Mouse (Mus musculus): ENCODE measurements around the gene Ptgfrn. TPM values are rescaled to one million over a fixed set of nuclear protein-coding genes. Genes with fewer than 3 reads are reported as not detected.
A peak's percentile ranks its signal among the peaks of the same experiment; 100 is the strongest.

Gene Ptgfrn
- polyA plus RNA-seq, 1 experiment from 2014 or later = 10.5 TPM

GRCm38 (mm10) chr3:101011203-101011600 lies 98.9 kb downstream of the Ptgfrn start:
- Histone ChIP-seq H3K27ac (ENCODE audit: low read length) (no peak overlapping the region), H3K4me3 (ENCODE audit: low read depth, low read length) (no peak overlapping the region), H3K4me1 (ENCODE audit: control insufficient read depth, insufficient read depth, low read length) (no peaks in the 10 kb centered on the region), H3K9ac (replicated peaks; ENCODE audit: low read depth, low read length) (no peak overlapping the region), H3K36me3 (ENCODE audit: control insufficient read depth, insufficient read depth, low read length) (no peaks in the 10 kb centered on the region), H3K27me3 (ENCODE audit: control insufficient read depth, insufficient read depth, low read length) (no peaks in the 10 kb centered on the region), H3K9me3 (ENCODE audit: control insufficient read depth, low read depth, low read length) (no peaks in the 10 kb centered on the region), H3K4me2 (replicated peaks; ENCODE audit: low read depth, low read length) (no peak overlapping the region)
- WGBS = 51% methylated on average over 5 of the region's 5 CpGs
- ATAC-seq (ENCODE audit: insufficient number of reproducible peaks, insufficient read depth, low FRiP score, low read depth) = no peak

DNA sequence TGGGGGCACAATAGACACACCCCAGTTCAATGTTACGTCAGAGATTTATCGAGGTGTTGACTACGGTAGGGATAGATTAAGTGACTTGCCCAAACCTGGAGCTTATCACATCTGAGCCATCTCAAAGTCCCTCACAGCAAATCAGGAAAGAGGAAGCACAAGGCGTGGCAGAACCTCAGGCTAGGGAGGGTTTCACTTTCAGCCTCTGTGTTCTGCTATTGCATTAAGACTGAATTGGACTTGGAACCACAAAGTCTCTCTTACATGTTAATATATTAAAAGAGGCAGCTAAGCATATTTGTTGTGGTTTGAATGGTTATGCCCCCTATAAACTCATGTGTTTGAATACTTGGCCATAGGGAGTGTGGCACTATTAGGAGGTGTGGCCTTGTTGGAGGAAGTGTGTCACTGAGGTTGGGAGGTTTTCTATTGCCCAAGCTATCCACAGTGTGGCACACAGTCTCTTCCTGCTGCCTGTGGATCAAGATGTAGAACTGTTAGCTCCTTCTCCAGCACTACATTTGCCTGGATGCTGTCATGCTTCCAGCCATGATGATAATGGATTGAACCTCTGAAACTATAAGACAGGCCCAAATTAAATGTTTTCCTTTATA lies 99.4 kb downstream of the Ptgfrn start:
- H3K9ac ChIP-seq (replicated peaks; ENCODE audit: low read depth, low read length) = no peak overlapping the region
- WGBS = 74% methylated on average over 4 of the region's 4 CpGs
- H3K4me3 ChIP-seq (ENCODE audit: low read depth, low read length) = no peak overlapping the region
- no peaks in the 10 kb centered on the region for H3K36me3 ChIP-seq (ENCODE audit: control insufficient read depth, insufficient read depth, low read length)
- ATAC-seq (ENCODE audit: insufficient number of reproducible peaks, insufficient read depth, low FRiP score, low read depth) = no peak
- no peaks in the 10 kb centered on the region for H3K4me1 ChIP-seq (ENCODE audit: control insufficient read depth, insufficient read depth, low read length)
- no peaks in the 10 kb centered on the region for H3K9me3 ChIP-seq (ENCODE audit: control insufficient read depth, low read depth, low read length)
- no peak overlapping the region for H3K4me2 ChIP-seq (replicated peaks; ENCODE audit: low read depth, low read length)
- H3K27me3 ChIP-seq (ENCODE audit: control insufficient read depth, insufficient read depth, low read length) = no peaks in the 10 kb centered on the region
- no peak overlapping the region for H3K27ac ChIP-seq (ENCODE audit: low read length)

DNA sequence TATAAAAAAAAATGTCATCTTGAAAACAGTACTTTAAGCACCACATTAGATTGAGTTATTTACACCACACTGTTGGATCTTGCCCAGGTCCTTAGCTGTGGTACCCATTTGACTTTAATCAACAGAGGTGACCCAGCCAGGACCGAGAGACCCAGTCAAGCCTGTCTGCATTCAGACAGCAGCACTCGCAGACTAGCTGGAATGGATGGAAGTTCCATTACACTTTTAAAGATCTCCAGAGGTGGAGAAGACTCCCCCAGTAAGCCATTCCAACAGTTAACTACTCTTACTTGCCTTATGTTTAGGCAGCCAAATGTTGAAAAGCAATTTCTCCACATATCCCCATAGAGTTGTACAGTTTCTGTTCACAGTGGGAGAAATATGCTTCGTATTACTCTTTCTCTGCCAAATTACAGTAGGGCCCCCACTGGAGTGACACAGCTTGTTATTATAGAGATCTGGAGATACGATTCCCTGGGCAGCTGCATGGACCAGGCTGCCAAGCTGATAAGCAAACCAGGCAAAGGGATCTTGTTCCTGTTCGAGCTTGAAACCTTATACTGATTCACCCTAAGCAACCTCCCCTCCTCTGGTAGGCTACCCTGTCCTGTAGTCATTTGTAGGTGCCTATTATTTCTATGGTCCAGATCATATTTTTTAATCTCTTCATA lies 102.8 kb downstream of the Ptgfrn start:
- Histone ChIP-seq H3K27me3 (ENCODE audit: control insufficient read depth, insufficient read depth, low read length) (no peaks in the 10 kb centered on the region), H3K9ac (replicated peaks; ENCODE audit: low read depth, low read length) (no peak overlapping the region), H3K27ac (ENCODE audit: low read length) (no peak overlapping the region), H3K4me1 (ENCODE audit: control insufficient read depth, insufficient read depth, low read length) (no peaks in the 10 kb centered on the region), H3K4me2 (replicated peaks; ENCODE audit: low read depth, low read length) (no peak overlapping the region), H3K9me3 (ENCODE audit: control insufficient read depth, low read depth, low read length) (no peaks in the 10 kb centered on the region), H3K4me3 (ENCODE audit: low read depth, low read length) (no peak overlapping the region), H3K36me3 (ENCODE audit: control insufficient read depth, insufficient read depth, low read length) (no peaks in the 10 kb centered on the region)
- WGBS = 66% methylated on average over 5 of the region's 5 CpGs
- ATAC-seq (ENCODE audit: insufficient number of reproducible peaks, insufficient read depth, low FRiP score, low read depth) = no peak

DNA sequence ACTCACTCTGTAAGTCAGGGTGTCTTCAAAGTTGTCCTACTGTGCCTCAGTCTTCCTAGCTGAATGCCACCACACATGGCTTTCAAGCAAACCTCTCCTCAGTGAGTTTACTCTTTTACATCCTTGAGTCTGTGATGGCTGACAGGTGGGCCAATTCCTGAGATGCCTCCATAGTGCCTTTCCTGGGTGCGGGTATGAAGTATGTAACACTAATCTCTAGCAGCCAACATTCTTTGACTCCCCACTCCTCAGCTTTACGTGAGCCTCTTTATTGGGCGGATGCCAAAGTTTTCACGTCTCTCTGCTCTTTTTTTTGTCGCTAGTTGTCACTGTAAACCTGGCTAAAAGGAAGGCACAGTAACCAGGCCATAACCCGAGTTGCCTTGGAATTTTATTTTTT lies 104.7 kb downstream of the Ptgfrn start:
- 61% methylated on average over 6 of the region's 6 CpGs for WGBS
- H3K27me3 ChIP-seq (ENCODE audit: control insufficient read depth, insufficient read depth, low read length) = no peaks in the 10 kb centered on the region
- no peak overlapping the region for H3K4me3 ChIP-seq (ENCODE audit: low read depth, low read length)
- no peak overlapping the region for H3K9ac ChIP-seq (replicated peaks; ENCODE audit: low read depth, low read length)
- H3K4me1 ChIP-seq (ENCODE audit: control insufficient read depth, insufficient read depth, low read length) = no peaks in the 10 kb centered on the region
- no peak for ATAC-seq (ENCODE audit: insufficient number of reproducible peaks, insufficient read depth, low FRiP score, low read depth)
- no peak overlapping the region for H3K27ac ChIP-seq (ENCODE audit: low read length)
- no peaks in the 10 kb centered on the region for H3K9me3 ChIP-seq (ENCODE audit: control insufficient read depth, low read depth, low read length)
- no peaks in the 10 kb centered on the region for H3K36me3 ChIP-seq (ENCODE audit: control insufficient read depth, insufficient read depth, low read length)
- no peak overlapping the region for H3K4me2 ChIP-seq (replicated peaks; ENCODE audit: low read depth, low read length)

- H3K4me3 ChIP-seq (ENCODE audit: low read depth, low read length) = no peak overlapping the region
- WGBS = 81% methylated on average over 15 of the region's 15 CpGs
Observed at GRCm38 (mm10) chr3:101003575-101004356, 106.3 kb downstream of the Ptgfrn start.

DNA sequence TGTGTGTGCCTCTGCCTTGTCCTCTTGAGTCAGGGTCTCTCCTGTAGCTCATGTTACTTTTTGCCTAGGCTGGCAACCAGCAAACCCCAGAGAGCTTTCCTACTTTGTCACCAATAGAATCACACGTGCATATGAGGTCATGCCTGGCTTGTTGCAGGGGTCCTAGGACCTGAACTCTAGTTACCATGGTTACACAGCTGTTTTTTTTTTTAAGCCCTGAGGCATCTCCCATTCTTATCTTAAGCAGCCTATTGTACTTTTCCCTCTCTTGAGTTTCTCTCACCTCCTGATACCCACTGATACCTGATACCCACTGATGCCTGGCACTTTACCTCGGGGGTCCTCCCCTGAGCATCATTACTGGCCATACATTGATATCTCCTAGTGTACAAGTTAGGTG lies 110.3 kb downstream of the Ptgfrn start:
- H3K4me2 ChIP-seq (replicated peaks; ENCODE audit: low read depth, low read length) = no peak overlapping the region
- no peak for ATAC-seq (ENCODE audit: insufficient number of reproducible peaks, insufficient read depth, low FRiP score, low read depth)
- 30% methylated on average over 2 of the region's 2 CpGs for WGBS
- no peak overlapping the region for H3K9ac ChIP-seq (replicated peaks; ENCODE audit: low read depth, low read length)
- no peaks in the 10 kb centered on the region for H3K9me3 ChIP-seq (ENCODE audit: control insufficient read depth, low read depth, low read length)
- no peak overlapping the region for H3K27ac ChIP-seq (ENCODE audit: low read length)
- H3K4me3 ChIP-seq (ENCODE audit: low read depth, low read length) = no peak overlapping the region
- H3K36me3 ChIP-seq (ENCODE audit: control insufficient read depth, insufficient read depth, low read length) = no peaks in the 10 kb centered on the region
- H3K4me1 ChIP-seq (ENCODE audit: control insufficient read depth, insufficient read depth, low read length) = no peaks in the 10 kb centered on the region
- H3K27me3 ChIP-seq (ENCODE audit: control insufficient read depth, insufficient read depth, low read length) = no peaks in the 10 kb centered on the region

More at GRCm38 (mm10) chr3:101003575-101004356, 106.3 kb downstream of the Ptgfrn start:
- H3K4me2 ChIP-seq (replicated peaks; ENCODE audit: low read depth, low read length) = no peak overlapping the region
- no peaks in the 10 kb centered on the region for H3K4me1 ChIP-seq (ENCODE audit: control insufficient read depth, insufficient read depth, low read length)
- H3K27me3 ChIP-seq (ENCODE audit: control insufficient read depth, insufficient read depth, low read length) = no peaks in the 10 kb centered on the region
- no peaks in the 10 kb centered on the region for H3K36me3 ChIP-seq (ENCODE audit: control insufficient read depth, insufficient read depth, low read length)
- ATAC-seq (ENCODE audit: insufficient number of reproducible peaks, insufficient read depth, low FRiP score, low read depth) = no peak
- no peak overlapping the region for H3K9ac ChIP-seq (replicated peaks; ENCODE audit: low read depth, low read length)
- H3K27ac ChIP-seq (ENCODE audit: low read length) = no peak overlapping the region
- no peaks in the 10 kb centered on the region for H3K9me3 ChIP-seq (ENCODE audit: control insufficient read depth, low read depth, low read length)

- H3K9ac ChIP-seq (replicated peaks; ENCODE audit: low read depth, low read length) = no peak overlapping the region
- 0 out of 2 replicates have a peak, but pooled peaks cover under 1% of the 10 kb centered on the region for H3K4me1 ChIP-seq (ENCODE audit: control insufficient read depth, insufficient read depth, low read length)
- H3K27me3 ChIP-seq (ENCODE audit: control insufficient read depth, insufficient read depth, low read length) = no peaks in the 10 kb centered on the region
- WGBS = 18% methylated on average over 6 of the region's 6 CpGs
- no peak overlapping the region for H3K4me2 ChIP-seq (replicated peaks; ENCODE audit: low read depth, low read length)
- H3K9me3 ChIP-seq (ENCODE audit: control insufficient read depth, low read depth, low read length) = no peaks in the 10 kb centered on the region
- H3K4me3 ChIP-seq (ENCODE audit: low read depth, low read length) = no peak overlapping the region
- H3K27ac ChIP-seq (ENCODE audit: low read length) = no peak overlapping the region
- H3K36me3 ChIP-seq (ENCODE audit: control insufficient read depth, insufficient read depth, low read length) = no peaks in the 10 kb centered on the region
- ATAC-seq (ENCODE audit: insufficient number of reproducible peaks, insufficient read depth, low FRiP score, low read depth) = 0 out of 2 replicates have a peak, but pooled peaks have one; percentile 8
Observed at GRCm38 (mm10) chr3:100998904-100999340, 111.2 kb downstream of the Ptgfrn start.

DNA sequence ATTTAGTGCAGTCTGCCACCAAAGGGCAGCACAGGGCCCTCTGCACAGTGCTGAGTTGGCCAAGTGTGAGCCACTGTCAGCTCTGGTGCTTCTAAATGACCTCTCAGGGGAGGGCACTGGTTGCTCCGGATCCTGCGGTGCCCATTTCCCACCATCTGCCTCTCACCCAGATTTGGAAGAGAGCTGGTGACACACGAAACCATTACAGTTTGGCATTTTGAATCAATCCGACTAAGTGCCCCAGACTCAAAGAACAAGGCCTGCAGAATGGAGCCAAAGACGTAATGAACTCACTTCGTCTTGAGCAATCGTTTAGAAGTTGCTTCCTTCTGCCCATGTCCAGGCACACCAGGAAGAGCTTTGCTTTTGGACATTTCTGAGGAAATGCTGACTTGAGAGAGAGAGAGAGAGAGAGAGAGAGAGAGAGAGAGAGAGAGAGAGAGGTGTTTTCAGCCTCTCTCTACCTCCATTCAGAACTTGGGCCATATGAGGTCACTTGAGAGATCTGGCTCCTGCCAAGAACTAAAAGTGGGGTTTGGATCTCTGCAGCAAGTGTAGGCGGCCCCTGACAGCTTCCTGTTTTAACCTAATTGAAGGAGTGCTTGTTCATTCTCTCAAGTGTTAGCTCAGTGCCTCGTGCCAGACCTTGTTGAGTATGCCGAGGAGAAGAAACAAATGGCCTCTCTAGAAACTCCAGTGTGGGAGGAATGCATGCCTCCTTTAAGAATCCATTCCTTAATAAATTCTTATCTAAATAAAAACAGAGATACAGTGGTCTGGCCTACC lies 112.1 kb downstream of the Ptgfrn start:
- Histone ChIP-seq H3K36me3 (ENCODE audit: control insufficient read depth, insufficient read depth, low read length) (no peaks in the 10 kb centered on the region), H3K4me1 (ENCODE audit: control insufficient read depth, insufficient read depth, low read length) (0 out of 2 replicates have a peak, but pooled peaks cover 6% of the 10 kb centered on the region), H3K27ac (ENCODE audit: low read length) (no peak overlapping the region), H3K4me3 (ENCODE audit: low read depth, low read length) (no peak overlapping the region), H3K9me3 (ENCODE audit: control insufficient read depth, low read depth, low read length) (no peaks in the 10 kb centered on the region), H3K4me2 (replicated peaks; ENCODE audit: low read depth, low read length) (no peak overlapping the region), H3K9ac (replicated peaks; ENCODE audit: low read depth, low read length) (no peak overlapping the region), H3K27me3 (ENCODE audit: control insufficient read depth, insufficient read depth, low read length) (no peaks in the 10 kb centered on the region)
- WGBS = 58% methylated on average over 10 of the region's 10 CpGs
- no peak for ATAC-seq (ENCODE audit: insufficient number of reproducible peaks, insufficient read depth, low FRiP score, low read depth)

Measured in stomach, embryonic 14.5 days (tissue).